Mouse (Mus musculus): ENCODE data around the gene Srgap2.

The Srgap2 gene

GRCm38 (mm10) chr1:131236077-131236476 is 291.1 kb downstream of the Srgap2 start:
- DNase-seq = no peak
